In genomic region chr1:58739529-58739928, GRCm38 (mm10) we compare ENCODE assay signal across 11 mouse cellular contexts. TPM values are rescaled to one million over a fixed set of nuclear protein-coding genes. Genes with fewer than 3 reads are reported as not detected.
A peak's percentile ranks its signal among the peaks of the same experiment; 100 is the strongest.
DNase-seq lines count a peak whose midpoint lies in the region; ATAC-seq lines count a peak whose summit lies in the region.
"Had no signal": no experiment of that assay in that cellular context is flagged by ENCODE, and none has a peak within 500 bp of the region (broad histone marks: within the 10 kb centered on the region; RNA-seq: fewer than 3 reads in every experiment).

No protein-coding gene starts in this region.

- DNase-seq in 3134 (ENCODE audit: extremely low read depth, insufficient read length, low spot score) = peak; percentile 60
- DNase-seq in brain, adult 2 months (ENCODE audit: low read depth, low spot score) = peak; percentile 97
- DNase-seq in left cerebral cortex, adult 11 months (ENCODE audit: low spot score) = peak; percentile 59
- DNase-seq in lung, adult 18-20 months = no peak
- no peak for DNase-seq in ovary, postnatal 14 days (ENCODE audit: low spot score)
- DNase-seq: heart, adult 18-20 months; spleen, adult 18-20 months had no signal

- peak; percentile 91 for ATAC-seq in frontal cortex, adult (ENCODE audit: low TSS enrichment)
- ATAC-seq in megakaryocyte progenitor cell, adult 5-6 weeks (replicated peaks; ENCODE audit: poor library complexity) = no peak
- ATAC-seq in megakaryocyte-erythroid progenitor cell, adult 5-6 weeks (replicated peaks; ENCODE audit: low FRiP score, low TSS enrichment, poor library complexity, severe bottlenecking) = no peak

RNA-seq across cellular contexts. Expression of gene Cflar, which starts 28.2 kb away (rescaled TPM):
- 60.9 and 71.6 TPM in 2 replicates for total RNA-seq in megakaryocyte progenitor cell, adult 5-6 weeks (2015)
- 87.5 and 121 TPM in 2 replicates for total RNA-seq in megakaryocyte progenitor cell, adult 5-6 weeks (2017)
- 51.7 and 65.3 TPM in 2 replicates for total RNA-seq in megakaryocyte-erythroid progenitor cell, adult 5-6 weeks (2014; fragmentation: Nextera tagmentation)
- total RNA-seq in megakaryocyte-erythroid progenitor cell, adult 5-6 weeks (2017) = 26.9 and 53.4 TPM in 2 replicates

RNA-seq across cellular contexts. Expression of gene Als2cr12, which starts 43.7 kb away (rescaled TPM):
- not detected in 2 replicates for total RNA-seq in megakaryocyte progenitor cell, adult 5-6 weeks (2015)
- total RNA-seq in megakaryocyte progenitor cell, adult 5-6 weeks (2017) = 0.44 and 0.67 TPM in 2 replicates
- total RNA-seq in megakaryocyte-erythroid progenitor cell, adult 5-6 weeks (2014; fragmentation: Nextera tagmentation) = not detected in 2 replicates
- total RNA-seq in megakaryocyte-erythroid progenitor cell, adult 5-6 weeks (2017) = not detected in 2 replicates
- total RNA-seq: heart, adult 18-20 months; MEL had no signal

RNA-seq across cellular contexts. Expression of gene Casp8, which starts 55.6 kb away (rescaled TPM):
- 182 and 183 TPM in 2 replicates for total RNA-seq in megakaryocyte progenitor cell, adult 5-6 weeks (2015)
- 124 and 136 TPM in 2 replicates for total RNA-seq in megakaryocyte progenitor cell, adult 5-6 weeks (2017)
- 25.6 and 37.4 TPM in 2 replicates for total RNA-seq in megakaryocyte-erythroid progenitor cell, adult 5-6 weeks (2014; fragmentation: Nextera tagmentation)
- 57.4 and 69.1 TPM in 2 replicates for total RNA-seq in megakaryocyte-erythroid progenitor cell, adult 5-6 weeks (2017)

Comparison
In these comparisons a context has a peak if more than half of its experiments do, and no peak if none do; other contexts are left out.
1. DNase-seq: peak in 3134 (single experiment), brain, adult 2 months (single experiment) and left cerebral cortex, adult 11 months (single experiment); none in lung, adult 18-20 months (0 of 2) and ovary, postnatal 14 days (single experiment).